Mouse (Mus musculus): Measurements from ENCODE around the gene Olfr263. TPM values are rescaled to one million over a fixed set of nuclear protein-coding genes. Genes with fewer than 3 reads are reported as not detected.

Olfr263 gene
- total and polyA plus RNA-seq, 3 experiments, result 0.11 TPM; not detected in 2

GRCm38 (mm10) chr13:21179724-21180550 is 50.5 kb downstream of the Olfr263 start:
- no peaks in the 10 kb centered on the region for H3K27me3 ChIP-seq (ENCODE audit: insufficient read depth, low read length)
- H3K4me3 ChIP-seq (ENCODE audit: low read depth, low read length), result peak overlapping the region; percentile 100
- H3K9me3 ChIP-seq (replicated peaks), result no peaks in the 10 kb centered on the region
- peaks cover 41% of the 10 kb centered on the region for H3K36me3 ChIP-seq (replicated peaks)
- DNase-seq (ENCODE audit: low spot score) (peak; percentile 88), ATAC-seq (ENCODE audit: extremely low read depth, insufficient number of reproducible peaks, low FRiP score, poor library complexity, severe bottlenecking) (peak; percentile 74)
- H3K4me1 ChIP-seq (ENCODE audit: insufficient read depth, low read depth, low read length), result peaks cover 60% of the 10 kb centered on the region
- TF ChIP-seq CTCF (IDR thresholded peaks at IDR 0.05; ENCODE audit: low read depth, low read length) (no peak), GATA2 (IDR thresholded peaks at IDR 0.05; ENCODE audit: borderline replicate concordance, low read depth, low read length) (no peak), POLR2AphosphoS5 (IDR thresholded peaks at IDR 0.05; ENCODE audit: insufficient replicate concordance, low read depth, low read length) (no peak), TAL1 (conservative IDR thresholded peaks at IDR 0.05; ENCODE audit: low read depth, low read length) (no peak), GATA1 (IDR thresholded peaks at IDR 0.05; ENCODE audit: borderline replicate concordance, low read length) (no peak)

GRCm38 (mm10) chr13:21180551-21181530 is 51.4 kb downstream of the Olfr263 start:
- H3K36me3 ChIP-seq (replicated peaks), result peaks cover 50% of the 10 kb centered on the region
- H3K4me1 ChIP-seq (ENCODE audit: insufficient read depth, low read depth, low read length), result peaks cover 62% of the 10 kb centered on the region

GRCm38 (mm10) chr13:21181996-21182395 is 52.6 kb downstream of the Olfr263 start:
- ATAC-seq (ENCODE audit: extremely low read depth, insufficient number of reproducible peaks, low FRiP score, poor library complexity, severe bottlenecking), result no peak
- TF ChIP-seq POLR2AphosphoS5 (IDR thresholded peaks at IDR 0.05; ENCODE audit: insufficient replicate concordance, low read depth, low read length) (no peak), CTCF (IDR thresholded peaks at IDR 0.05; ENCODE audit: low read depth, low read length) (no peak), GATA2 (IDR thresholded peaks at IDR 0.05; ENCODE audit: borderline replicate concordance, low read depth, low read length) (no peak), TAL1 (conservative IDR thresholded peaks at IDR 0.05; ENCODE audit: low read depth, low read length) (no peak), GATA1 (IDR thresholded peaks at IDR 0.05; ENCODE audit: borderline replicate concordance, low read length) (no peak)
- Histone ChIP-seq H3K9me3 (replicated peaks) (no peaks in the 10 kb centered on the region), H3K4me3 (ENCODE audit: low read depth, low read length) (peak overlapping the region; percentile 100), H3K36me3 (replicated peaks) (peaks cover 62% of the 10 kb centered on the region), H3K4me1 (ENCODE audit: insufficient read depth, low read depth, low read length) (peaks cover 66% of the 10 kb centered on the region), H3K27me3 (ENCODE audit: insufficient read depth, low read length) (no peaks in the 10 kb centered on the region)
- no peak for DNase-seq (ENCODE audit: low spot score)

More at GRCm38 (mm10) chr13:21180551-21181530, 51.4 kb downstream of the Olfr263 start:
- ATAC-seq (ENCODE audit: extremely low read depth, insufficient number of reproducible peaks, low FRiP score, poor library complexity, severe bottlenecking) (no peak), DNase-seq (ENCODE audit: low spot score) (peak; percentile 59)
- TF ChIP-seq CTCF (IDR thresholded peaks at IDR 0.05; ENCODE audit: low read depth, low read length) (no peak), POLR2AphosphoS5 (IDR thresholded peaks at IDR 0.05; ENCODE audit: insufficient replicate concordance, low read depth, low read length) (no peak), GATA2 (IDR thresholded peaks at IDR 0.05; ENCODE audit: borderline replicate concordance, low read depth, low read length) (no peak), GATA1 (IDR thresholded peaks at IDR 0.05; ENCODE audit: borderline replicate concordance, low read length) (no peak), TAL1 (conservative IDR thresholded peaks at IDR 0.05; ENCODE audit: low read depth, low read length) (no peak)
- Histone ChIP-seq H3K4me3 (ENCODE audit: low read depth, low read length) (peak overlapping the region; percentile 100), H3K27me3 (ENCODE audit: insufficient read depth, low read length) (no peaks in the 10 kb centered on the region), H3K9me3 (replicated peaks) (no peaks in the 10 kb centered on the region)

GRCm38 (mm10) chr13:21183066-21183465 is 53.6 kb downstream of the Olfr263 start:
- Histone ChIP-seq H3K4me3 (ENCODE audit: low read depth, low read length) (peak overlapping the region; percentile 37; the same call in 1 of the 2 replicates), H3K9me3 (replicated peaks) (no peaks in the 10 kb centered on the region), H3K27me3 (ENCODE audit: insufficient read depth, low read length) (no peaks in the 10 kb centered on the region), H3K4me1 (ENCODE audit: insufficient read depth, low read depth, low read length) (peaks cover 60% of the 10 kb centered on the region), H3K36me3 (replicated peaks) (peaks cover 72% of the 10 kb centered on the region)
- ATAC-seq (ENCODE audit: extremely low read depth, insufficient number of reproducible peaks, low FRiP score, poor library complexity, severe bottlenecking), result no peak
- no peak for DNase-seq (ENCODE audit: low spot score)
- TF ChIP-seq GATA2 (IDR thresholded peaks at IDR 0.05; ENCODE audit: borderline replicate concordance, low read depth, low read length) (no peak), GATA1 (IDR thresholded peaks at IDR 0.05; ENCODE audit: borderline replicate concordance, low read length) (no peak), TAL1 (conservative IDR thresholded peaks at IDR 0.05; ENCODE audit: low read depth, low read length) (no peak), CTCF (IDR thresholded peaks at IDR 0.05; ENCODE audit: low read depth, low read length) (no peak), POLR2AphosphoS5 (IDR thresholded peaks at IDR 0.05; ENCODE audit: insufficient replicate concordance, low read depth, low read length) (no peak)

GRCm38 (mm10) chr13:21183661-21184060 is 54.2 kb downstream of the Olfr263 start:
- peaks cover 54% of the 10 kb centered on the region for H3K4me1 ChIP-seq (ENCODE audit: insufficient read depth, low read depth, low read length)
- H3K27me3 ChIP-seq (ENCODE audit: insufficient read depth, low read length), result no peaks in the 10 kb centered on the region
- H3K36me3 ChIP-seq (replicated peaks), result peaks cover 78% of the 10 kb centered on the region
- DNase-seq (ENCODE audit: low spot score) (no peak), ATAC-seq (ENCODE audit: extremely low read depth, insufficient number of reproducible peaks, low FRiP score, poor library complexity, severe bottlenecking) (no peak)
- H3K4me3 ChIP-seq (ENCODE audit: low read depth, low read length), result peak overlapping the region; percentile 31; the same call in 1 of the 2 replicates
- H3K9me3 ChIP-seq (replicated peaks), result no peaks in the 10 kb centered on the region
- TF ChIP-seq CTCF (IDR thresholded peaks at IDR 0.05; ENCODE audit: low read depth, low read length) (no peak), GATA2 (IDR thresholded peaks at IDR 0.05; ENCODE audit: borderline replicate concordance, low read depth, low read length) (no peak), TAL1 (conservative IDR thresholded peaks at IDR 0.05; ENCODE audit: low read depth, low read length) (no peak), GATA1 (IDR thresholded peaks at IDR 0.05; ENCODE audit: borderline replicate concordance, low read length) (no peak), POLR2AphosphoS5 (IDR thresholded peaks at IDR 0.05; ENCODE audit: insufficient replicate concordance, low read depth, low read length) (no peak)
